Mouse (Mus musculus): ENCODE results near the gene Alg9. TPM values are rescaled to one million over a fixed set of nuclear protein-coding genes. Genes with fewer than 3 reads are reported as not detected.

The Alg9 gene
- polyA plus RNA-seq, 1 experiment from 2014 or later: 33.4 TPM

GRCm38 (mm10) chr9:50751323-50751722 is 23.5 kb upstream of the Alg9 start, which contains the start of gene Cryab:
Gene Cryab (plus strand): TSS chr9:50751325.
- no peak within 1 kb of the TSS for H3K4me2 ChIP-seq (ENCODE audit: low read depth, low read length, severe bottlenecking)
- H3K27me3 ChIP-seq (ENCODE audit: control insufficient read depth, insufficient read depth, low read length): 0 out of 2 replicates have a peak, but pooled peaks cover 3% of the 10 kb centered on the region
- H3K36me3 ChIP-seq (ENCODE audit: control insufficient read depth, insufficient read depth, low read length): no peaks in the 10 kb centered on the region
- 0 out of 2 replicates have a peak, but pooled peaks cover 2% of the 10 kb centered on the region for H3K4me1 ChIP-seq (replicated peaks; ENCODE audit: control insufficient read depth, insufficient read depth, low read length)
- WGBS: 84% methylated on average over 22 of the region's 22 CpGs
- no peak within 1 kb of the TSS for H3K27ac ChIP-seq (ENCODE audit: low read depth, low read length)
- DNase-seq (ENCODE audit: low spot score) (no peak), ATAC-seq (replicated peaks; ENCODE audit: low FRiP score) (no peak)
- no peak within 1 kb of the TSS for H3K4me3 ChIP-seq (ENCODE audit: low read depth, low read length)
- no peak within 1 kb of the TSS for H3K9ac ChIP-seq (ENCODE audit: low read length)
- no peaks in the 10 kb centered on the region for H3K9me3 ChIP-seq (ENCODE audit: control insufficient read depth, low read length)

- no peak for ATAC-seq (replicated peaks; ENCODE audit: low FRiP score)
- H3K4me2 ChIP-seq (ENCODE audit: low read depth, low read length, severe bottlenecking): no peak within 1 kb of the TSS
Observed at GRCm38 (mm10) chr9:50752054-50752602, 22.7 kb upstream of the Alg9 start, which contains the start of gene Hspb2. Gene Hspb2 (minus strand): TSS chr9:50752354.

GRCm38 (mm10) chr9:50752784-50753615 is 21.8 kb upstream of the Alg9 start:
- DNase-seq (ENCODE audit: low spot score) (no peak), ATAC-seq (replicated peaks; ENCODE audit: low FRiP score) (no peak)
- Histone ChIP-seq H3K9ac (ENCODE audit: low read length) (no peak overlapping the region), H3K27ac (ENCODE audit: low read depth, low read length) (no peak overlapping the region), H3K36me3 (ENCODE audit: control insufficient read depth, insufficient read depth, low read length) (no peaks in the 10 kb centered on the region), H3K27me3 (ENCODE audit: control insufficient read depth, insufficient read depth, low read length) (no peaks in the 10 kb centered on the region), H3K4me1 (replicated peaks; ENCODE audit: control insufficient read depth, insufficient read depth, low read length) (no peaks in the 10 kb centered on the region), H3K4me2 (ENCODE audit: low read depth, low read length, severe bottlenecking) (no peak overlapping the region), H3K4me3 (ENCODE audit: low read depth, low read length) (no peak overlapping the region), H3K9me3 (ENCODE audit: control insufficient read depth, low read length) (no peaks in the 10 kb centered on the region)
- 81% methylated on average over 17 of the region's 17 CpGs for WGBS

More at GRCm38 (mm10) chr9:50752054-50752602, 22.7 kb upstream of the Alg9 start, which contains the start of gene Hspb2:
- no peak within 1 kb of the TSS for H3K9ac ChIP-seq (ENCODE audit: low read length)
- no peak within 1 kb of the TSS for H3K27ac ChIP-seq (ENCODE audit: low read depth, low read length)
- no peak within 1 kb of the TSS for H3K4me3 ChIP-seq (ENCODE audit: low read depth, low read length)
- WGBS: 71% methylated on average over 14 of the region's 14 CpGs
- no peaks in the 10 kb centered on the region for H3K27me3 ChIP-seq (ENCODE audit: control insufficient read depth, insufficient read depth, low read length)
- no peaks in the 10 kb centered on the region for H3K36me3 ChIP-seq (ENCODE audit: control insufficient read depth, insufficient read depth, low read length)
- H3K9me3 ChIP-seq (ENCODE audit: control insufficient read depth, low read length): no peaks in the 10 kb centered on the region
- no peak for DNase-seq (ENCODE audit: low spot score)
- no peaks in the 10 kb centered on the region for H3K4me1 ChIP-seq (replicated peaks; ENCODE audit: control insufficient read depth, insufficient read depth, low read length)

- DNase-seq (ENCODE audit: low spot score) (no peak), ATAC-seq (replicated peaks; ENCODE audit: low FRiP score) (no peak)
- H3K27ac ChIP-seq (ENCODE audit: low read depth, low read length): no peak overlapping the region
- H3K4me2 ChIP-seq (ENCODE audit: low read depth, low read length, severe bottlenecking): no peak overlapping the region
- H3K4me3 ChIP-seq (ENCODE audit: low read depth, low read length): no peak overlapping the region
- H3K9ac ChIP-seq (ENCODE audit: low read length): no peak overlapping the region
- no peaks in the 10 kb centered on the region for H3K36me3 ChIP-seq (ENCODE audit: control insufficient read depth, insufficient read depth, low read length)
- no peaks in the 10 kb centered on the region for H3K4me1 ChIP-seq (replicated peaks; ENCODE audit: control insufficient read depth, insufficient read depth, low read length)
- WGBS: 81% methylated on average over 7 of the region's 7 CpGs
- no peaks in the 10 kb centered on the region for H3K27me3 ChIP-seq (ENCODE audit: control insufficient read depth, insufficient read depth, low read length)
- no peaks in the 10 kb centered on the region for H3K9me3 ChIP-seq (ENCODE audit: control insufficient read depth, low read length)
Observed at GRCm38 (mm10) chr9:50753947-50754346, 20.9 kb upstream of the Alg9 start.

- H3K36me3 ChIP-seq (ENCODE audit: control insufficient read depth, insufficient read depth, low read length): no peaks in the 10 kb centered on the region
- H3K4me1 ChIP-seq (replicated peaks; ENCODE audit: control insufficient read depth, insufficient read depth, low read length): no peaks in the 10 kb centered on the region
- H3K27me3 ChIP-seq (ENCODE audit: control insufficient read depth, insufficient read depth, low read length): no peaks in the 10 kb centered on the region
- H3K27ac ChIP-seq (ENCODE audit: low read depth, low read length): no peak overlapping the region
- ATAC-seq (replicated peaks; ENCODE audit: low FRiP score): no peak
- no peak overlapping the region for H3K9ac ChIP-seq (ENCODE audit: low read length)
- no peak for DNase-seq (ENCODE audit: low spot score)
- 51% methylated on average over 5 of the region's 5 CpGs for WGBS
- H3K4me3 ChIP-seq (ENCODE audit: low read depth, low read length): no peak overlapping the region
- H3K9me3 ChIP-seq (ENCODE audit: control insufficient read depth, low read length): no peaks in the 10 kb centered on the region
- H3K4me2 ChIP-seq (ENCODE audit: low read depth, low read length, severe bottlenecking): no peak overlapping the region
Observed at GRCm38 (mm10) chr9:50756711-50757110, 18.1 kb upstream of the Alg9 start.

- no peak for DNase-seq (ENCODE audit: low spot score)
- Histone ChIP-seq H3K36me3 (ENCODE audit: control insufficient read depth, insufficient read depth, low read length) (no peaks in the 10 kb centered on the region), H3K4me2 (ENCODE audit: low read depth, low read length, severe bottlenecking) (no peak overlapping the region), H3K27me3 (ENCODE audit: control insufficient read depth, insufficient read depth, low read length) (no peaks in the 10 kb centered on the region), H3K9me3 (ENCODE audit: control insufficient read depth, low read length) (no peaks in the 10 kb centered on the region), H3K4me1 (replicated peaks; ENCODE audit: control insufficient read depth, insufficient read depth, low read length) (no peaks in the 10 kb centered on the region), H3K9ac (ENCODE audit: low read length) (no peak overlapping the region), H3K4me3 (ENCODE audit: low read depth, low read length) (no peak overlapping the region), H3K27ac (ENCODE audit: low read depth, low read length) (no peak overlapping the region)
- no peak for ATAC-seq (replicated peaks; ENCODE audit: low FRiP score)
- WGBS: 72% methylated on average over 6 of the region's 6 CpGs
Observed at GRCm38 (mm10) chr9:50761520-50762243, 13.1 kb upstream of the Alg9 start.

GRCm38 (mm10) chr9:50763331-50763730 is 11.5 kb upstream of the Alg9 start:
- no peaks in the 10 kb centered on the region for H3K27me3 ChIP-seq (ENCODE audit: control insufficient read depth, insufficient read depth, low read length)
- no peak overlapping the region for H3K4me3 ChIP-seq (ENCODE audit: low read depth, low read length)
- H3K9me3 ChIP-seq (ENCODE audit: control insufficient read depth, low read length): no peaks in the 10 kb centered on the region
- ATAC-seq (replicated peaks; ENCODE audit: low FRiP score) (no peak), DNase-seq (ENCODE audit: low spot score) (no peak)
- H3K4me1 ChIP-seq (replicated peaks; ENCODE audit: control insufficient read depth, insufficient read depth, low read length): no peaks in the 10 kb centered on the region
- no peak overlapping the region for H3K9ac ChIP-seq (ENCODE audit: low read length)
- H3K4me2 ChIP-seq (ENCODE audit: low read depth, low read length, severe bottlenecking): no peak overlapping the region
- no peak overlapping the region for H3K27ac ChIP-seq (ENCODE audit: low read depth, low read length)
- no peaks in the 10 kb centered on the region for H3K36me3 ChIP-seq (ENCODE audit: control insufficient read depth, insufficient read depth, low read length)
- 87% methylated on average over 1 of the region's 1 CpGs for WGBS

- ATAC-seq (replicated peaks; ENCODE audit: low FRiP score): no peak; the same call in 1 of the 2 replicates
- peak overlapping the region; percentile 69 for H3K4me2 ChIP-seq (ENCODE audit: low read depth, low read length, severe bottlenecking)
- H3K27me3 ChIP-seq (ENCODE audit: control insufficient read depth, insufficient read depth, low read length): no peaks in the 10 kb centered on the region
Observed at GRCm38 (mm10) chr9:50767531-50768106, 7.2 kb upstream of the Alg9 start.

More at GRCm38 (mm10) chr9:50767531-50768106, 7.2 kb upstream of the Alg9 start:
- Histone ChIP-seq H3K27ac (ENCODE audit: low read depth, low read length) (no peak overlapping the region), H3K9me3 (ENCODE audit: control insufficient read depth, low read length) (no peaks in the 10 kb centered on the region), H3K4me3 (ENCODE audit: low read depth, low read length) (peak overlapping the region; percentile 56), H3K36me3 (ENCODE audit: control insufficient read depth, insufficient read depth, low read length) (no peaks in the 10 kb centered on the region), H3K4me1 (replicated peaks; ENCODE audit: control insufficient read depth, insufficient read depth, low read length) (peaks cover 2% of the 10 kb centered on the region; the same call in 1 of the 2 replicates), H3K9ac (ENCODE audit: low read length) (peak overlapping the region; percentile 68)
- DNase-seq (ENCODE audit: low spot score): no peak
- 8% methylated on average over 17 of the region's 17 CpGs for WGBS

Data from forebrain, embryonic 11.5 days (tissue).